Mouse (Mus musculus) intestine, embryonic 15.5 days (tissue): ENCODE measurements around the gene Rab43. TPM values are rescaled to one million over a fixed set of nuclear protein-coding genes. Genes with fewer than 3 reads are reported as not detected.
"Not testable (repeated sequence)": the region's sequence is repeated elsewhere in the genome, so short reads cannot be mapped to it uniquely, and the experiment has no call there.

Experiments used
- ATAC-seq: fragments of 200-750 bp; cut with Nextera tagmentation; 2 replicates; pipeline ENCODE4 v1.8.0; 2017; ENCODE audit warnings: moderate TSS enrichment, moderate library complexity
- H3K27ac ChIP-seq: fragments of 300-500 bp; sonication (generic); 2 replicates; pipeline ENCODE4 v1.5.1; 2015; ENCODE audit warnings: mild to moderate bottlenecking, inconsistent platforms
- H3K27me3 ChIP-seq: fragments of 300-500 bp; sonication (generic); replicated peaks from 2 replicates; pipeline ENCODE4 v1.6.1; 2015; ENCODE audit warnings: inconsistent platforms
- H3K36me3 ChIP-seq: fragments of 300-500 bp; sonication (generic); 2 replicates; pipeline ENCODE4 v1.6.1; 2015; ENCODE audit warnings: inconsistent platforms
- H3K4me1 ChIP-seq: fragments of 300-500 bp; sonication (generic); replicated peaks from 2 replicates; pipeline ENCODE4 v1.6.1; 2015; ENCODE audit warnings: inconsistent platforms
- H3K4me2 ChIP-seq: fragments of 300-500 bp; sonication (generic); replicated peaks from 2 replicates; pipeline ENCODE4 v1.6.1; 2015; ENCODE audit warnings: mild to moderate bottlenecking, inconsistent platforms
- H3K4me3 ChIP-seq: fragments of 300-500 bp; sonication (generic); replicated peaks from 2 replicates; pipeline ENCODE4 v1.5.1; 2015; ENCODE audit warnings: inconsistent platforms
- H3K9ac ChIP-seq: fragments of 300-500 bp; sonication (generic); 2 replicates; pipeline ENCODE4 v1.6.1; 2015; ENCODE audit warnings: inconsistent platforms
- H3K9me3 ChIP-seq: fragments of 300-500 bp; sonication (generic); 2 replicates; pipeline ENCODE4 v1.6.1; 2016; ENCODE audit warnings: inconsistent platforms
- WGBS: fragments of 180-500 bp; shearing (Covaris S2); methylation state at CpG from one replicate; pipeline ENCODE4 v1.1.7; 2015; 5-methylcytosine and 5-hydroxymethylcytosine counted together
- polyA plus RNA-seq: library from polyadenylated mRNA; unstranded; fragments of >200 nt; fragmentation: Nextera tagmentation; extraction: Ambion mirVana; gene quantifications from 2 replicates; pipeline ENCODE4 v1.2.1, GENCODE M21; 2015

Gene Rab43
- polyA plus RNA-seq, 1 experiment from 2014 or later, result 12.2 TPM

- no peak overlapping the region for H3K4me3 ChIP-seq
- H3K4me2 ChIP-seq, result no peak overlapping the region
- no peaks in the 10 kb centered on the region for H3K36me3 ChIP-seq
- 0 out of 2 replicates have a peak, but pooled peaks cover 2% of the 10 kb centered on the region for H3K4me1 ChIP-seq
- H3K27me3 ChIP-seq, result no peaks in the 10 kb centered on the region
- 66% methylated on average over 11 of the region's 11 CpGs for WGBS
- no peaks in the 10 kb centered on the region for H3K9me3 ChIP-seq
- no peak overlapping the region for H3K27ac ChIP-seq
- peak; percentile 55; the same call in 1 of the 2 replicates for ATAC-seq
- H3K9ac ChIP-seq, result no peak overlapping the region
Measured at GRCm38 (mm10) chr6:87778294-87779173, 33.4 kb downstream of the Rab43 start.

- H3K4me3 ChIP-seq, result no peak within 1 kb of the TSS
- 51% methylated on average over 2 of the region's 2 CpGs for WGBS
- H3K27me3 ChIP-seq, result no peaks in the 10 kb centered on the region
- H3K36me3 ChIP-seq, result no peaks in the 10 kb centered on the region
- peak; percentile 48 for ATAC-seq
- no peaks in the 10 kb centered on the region for H3K9me3 ChIP-seq
- no peak within 1 kb of the TSS for H3K27ac ChIP-seq
- H3K4me2 ChIP-seq, result no peak within 1 kb of the TSS
- H3K4me1 ChIP-seq, result 0 out of 2 replicates have a peak, but pooled peaks cover 2% of the 10 kb centered on the region
- no peak within 1 kb of the TSS for H3K9ac ChIP-seq
Measured at GRCm38 (mm10) chr6:87777842-87778241, 34.1 kb downstream of the Rab43 start, which contains the start of gene Gp9. Gene Gp9, plus strand, starts transcription at chr6:87778072.

GRCm38 (mm10) chr6:87776663-87777062 is 35.3 kb downstream of the Rab43 start:
- H3K36me3 ChIP-seq, result no peaks in the 10 kb centered on the region
- no peak overlapping the region for H3K4me3 ChIP-seq
- no peak for ATAC-seq
- no peak overlapping the region for H3K27ac ChIP-seq
- 64% methylated on average over 1 of the region's 1 CpGs for WGBS
- H3K9ac ChIP-seq, result no peak overlapping the region
- H3K9me3 ChIP-seq, result no peaks in the 10 kb centered on the region
- H3K27me3 ChIP-seq, result no peaks in the 10 kb centered on the region
- H3K4me1 ChIP-seq, result 0 out of 2 replicates have a peak, but pooled peaks cover 2% of the 10 kb centered on the region
- H3K4me2 ChIP-seq, result no peak overlapping the region

GRCm38 (mm10) chr6:87775588-87776245 is 36.2 kb downstream of the Rab43 start:
- Histone ChIP-seq H3K4me3 (no peak overlapping the region), H3K27me3 (no peaks in the 10 kb centered on the region), H3K36me3 (no peaks in the 10 kb centered on the region), H3K4me1 (0 out of 2 replicates have a peak, but pooled peaks cover 2% of the 10 kb centered on the region), H3K9ac (no peak overlapping the region), H3K4me2 (no peak overlapping the region), H3K9me3 (no peaks in the 10 kb centered on the region), H3K27ac (no peak overlapping the region)
- peak; percentile 70; the same call in 1 of the 2 replicates for ATAC-seq
- 51% methylated on average over 3 of the region's 3 CpGs for WGBS

- no peak overlapping the region for H3K9ac ChIP-seq
- H3K27me3 ChIP-seq, result no peaks in the 10 kb centered on the region
- H3K9me3 ChIP-seq, result no peaks in the 10 kb centered on the region
- H3K4me3 ChIP-seq, result no peak overlapping the region
- no peaks in the 10 kb centered on the region for H3K36me3 ChIP-seq
- WGBS, result 85% methylated on average over 9 of the region's 9 CpGs
- no peak for ATAC-seq
- no peak overlapping the region for H3K27ac ChIP-seq
- H3K4me1 ChIP-seq, result 0 out of 2 replicates have a peak, but pooled peaks cover 2% of the 10 kb centered on the region
- no peak overlapping the region for H3K4me2 ChIP-seq
Measured at GRCm38 (mm10) chr6:87774909-87775308, 37.1 kb downstream of the Rab43 start.

GRCm38 (mm10) chr6:87774466-87774865 is 37.5 kb downstream of the Rab43 start:
- WGBS, result 54% methylated on average over 1 of the region's 1 CpGs

GRCm38 (mm10) chr6:87770626-87771025 is 41.3 kb downstream of the Rab43 start:
- no peaks in the 10 kb centered on the region for H3K9me3 ChIP-seq
- H3K27me3 ChIP-seq, result no peaks in the 10 kb centered on the region
- H3K36me3 ChIP-seq, result no peaks in the 10 kb centered on the region
- H3K4me2 ChIP-seq, result no peak overlapping the region
- no peaks in the 10 kb centered on the region for H3K4me1 ChIP-seq
- 49% methylated on average over 8 of the region's 8 CpGs for whole genome bisulfite sequencing
- H3K27ac ChIP-seq, result no peak overlapping the region
- H3K9ac ChIP-seq, result no peak overlapping the region
- no peak for ATAC-seq
- H3K4me3 ChIP-seq, result no peak overlapping the region

More at GRCm38 (mm10) chr6:87774466-87774865, 37.5 kb downstream of the Rab43 start:
- Histone ChIP-seq H3K9me3 (no peaks in the 10 kb centered on the region), H3K4me2 (no peak overlapping the region), H3K36me3 (no peaks in the 10 kb centered on the region), H3K4me3 (no peak overlapping the region), H3K9ac (no peak overlapping the region), H3K27me3 (no peaks in the 10 kb centered on the region), H3K4me1 (0 out of 2 replicates have a peak, but pooled peaks cover 2% of the 10 kb centered on the region), H3K27ac (no peak overlapping the region)
- no peak for ATAC-seq

GRCm38 (mm10) chr6:87764296-87764695 is 47.7 kb downstream of the Rab43 start:
- not testable (repeated sequence) for H3K36me3 ChIP-seq, H3K27ac ChIP-seq, H3K4me1 ChIP-seq, H3K9me3 ChIP-seq, H3K9ac ChIP-seq, H3K27me3 ChIP-seq, H3K4me2 ChIP-seq, H3K4me3 ChIP-seq, ATAC-seq
- 98% methylated on average over 2 of the region's 2 CpGs for WGBS

GRCm38 (mm10) chr6:87763376-87764280 is 48.3 kb downstream of the Rab43 start:
- Histone ChIP-seq H3K27me3 (no peaks in the 10 kb centered on the region), H3K9me3 (no peaks in the 10 kb centered on the region), H3K4me1 (0 out of 2 replicates have a peak, but pooled peaks cover 3% of the 10 kb centered on the region), H3K27ac (no peak overlapping the region), H3K36me3 (no peaks in the 10 kb centered on the region), H3K9ac (no peak overlapping the region), H3K4me3 (no peak overlapping the region), H3K4me2 (no peak overlapping the region)
- 71% methylated on average over 4 of the region's 4 CpGs for WGBS
- ATAC-seq, result peak; percentile 71; the same call in 1 of the 2 replicates

GRCm38 (mm10) chr6:87762161-87762560 is 49.8 kb downstream of the Rab43 start:
- WGBS, result 79% methylated on average over 5 of the region's 5 CpGs
- Histone ChIP-seq H3K27me3 (no peaks in the 10 kb centered on the region), H3K4me2 (no peak overlapping the region), H3K27ac (no peak overlapping the region), H3K4me1 (0 out of 2 replicates have a peak, but pooled peaks cover 3% of the 10 kb centered on the region), H3K4me3 (no peak overlapping the region), H3K36me3 (no peaks in the 10 kb centered on the region), H3K9ac (no peak overlapping the region), H3K9me3 (no peaks in the 10 kb centered on the region)
- no peak for ATAC-seq

GRCm38 (mm10) chr6:87759850-87760249 is 52.1 kb downstream of the Rab43 start:
- ATAC-seq, result no peak; the same call in 1 of the 2 replicates
- Histone ChIP-seq H3K36me3 (no peaks in the 10 kb centered on the region), H3K4me2 (no peak overlapping the region), H3K4me3 (no peak overlapping the region), H3K27me3 (no peaks in the 10 kb centered on the region), H3K9ac (no peak overlapping the region), H3K27ac (no peak overlapping the region), H3K4me1 (0 out of 2 replicates have a peak, but pooled peaks cover 3% of the 10 kb centered on the region), H3K9me3 (no peaks in the 10 kb centered on the region)
- WGBS, result 43% methylated on average over 3 of the region's 3 CpGs
